Mouse (Mus musculus) intestine, embryonic 16.5 days (tissue): ENCODE data around the gene Ntrk3. TPM values are rescaled to one million over a fixed set of nuclear protein-coding genes. Genes with fewer than 3 reads are reported as not detected.

Source experiments
- ATAC-seq: fragments of 200-750 bp; cut with Nextera tagmentation; 2 replicates; pipeline ENCODE4 v1.8.0; 2017; ENCODE audit warnings: moderate TSS enrichment, moderate library complexity
- H3K27ac ChIP-seq: fragments of 300-500 bp; sonication (generic); 2 replicates; pipeline ENCODE4 v1.5.1; 2014; ENCODE audit warnings: mild to moderate bottlenecking, low read length
- H3K27me3 ChIP-seq: fragments of 300-500 bp; sonication (generic); replicated peaks from 2 replicates; pipeline ENCODE4 v1.6.1; 2014; ENCODE audit warnings: low read length, control low read depth, mixed read lengths; ENCODE audit not compliant: control insufficient read depth, insufficient read depth
- H3K36me3 ChIP-seq: fragments of 300-500 bp; sonication (generic); 2 replicates; pipeline ENCODE4 v1.6.1; 2014; ENCODE audit warnings: low read length, control low read depth; ENCODE audit not compliant: control insufficient read depth, insufficient read depth
- H3K4me1 ChIP-seq: fragments of 300-500 bp; sonication (generic); 2 replicates; pipeline ENCODE4 v1.6.1; 2014; ENCODE audit warnings: low read length, control low read depth, mixed read lengths; ENCODE audit not compliant: control insufficient read depth, insufficient read depth
- H3K4me2 ChIP-seq: fragments of 300-500 bp; sonication (generic); 2 replicates; pipeline ENCODE4 v1.6.1; 2014; ENCODE audit warnings: low read depth, low read length, control low read depth
- H3K4me3 ChIP-seq: fragments of 300-500 bp; sonication (generic); 2 replicates; pipeline ENCODE4 v1.5.1; 2014; ENCODE audit warnings: mild to moderate bottlenecking, low read length
- H3K9ac ChIP-seq: fragments of 300-500 bp; sonication (generic); 2 replicates; pipeline ENCODE4 v1.6.1; 2014; ENCODE audit warnings: low read depth, low read length
- H3K9me3 ChIP-seq: fragments of 300-500 bp; sonication (generic); 2 replicates; pipeline ENCODE4 v1.6.1; 2016; ENCODE audit warnings: low read length, control low read depth; ENCODE audit not compliant: control insufficient read depth
- WGBS: fragments of 180-500 bp; shearing (Covaris S2); extraction: QIAGEN DNeasy Blood & Tissue Kit; methylation state at CpG from one replicate; pipeline ENCODE4 v1.1.7; 2014; 5-methylcytosine and 5-hydroxymethylcytosine counted together
- polyA plus RNA-seq: library from polyadenylated mRNA; unstranded; fragments of >200 nt; fragmentation: Nextera tagmentation; extraction: Ambion mirVana; gene quantifications from 2 replicates; pipeline ENCODE4 v1.2.1, GENCODE M21; 2015

The Ntrk3 gene
- polyA plus RNA-seq, 1 experiment from 2014 or later, result 2.1 TPM

GRCm38 (mm10) chr7:78530286-78530685 is 207.5 kb downstream of the Ntrk3 start:
- Histone ChIP-seq H3K27ac (no peak overlapping the region), H3K4me3 (no peak overlapping the region), H3K36me3 (no peaks in the 10 kb centered on the region), H3K27me3 (no peaks in the 10 kb centered on the region), H3K9ac (no peak overlapping the region), H3K4me1 (no peaks in the 10 kb centered on the region), H3K9me3 (no peaks in the 10 kb centered on the region), H3K4me2 (no peak overlapping the region)
- WGBS, result 24% methylated on average over 6 of the region's 6 CpGs
- no peak for ATAC-seq

DNA sequence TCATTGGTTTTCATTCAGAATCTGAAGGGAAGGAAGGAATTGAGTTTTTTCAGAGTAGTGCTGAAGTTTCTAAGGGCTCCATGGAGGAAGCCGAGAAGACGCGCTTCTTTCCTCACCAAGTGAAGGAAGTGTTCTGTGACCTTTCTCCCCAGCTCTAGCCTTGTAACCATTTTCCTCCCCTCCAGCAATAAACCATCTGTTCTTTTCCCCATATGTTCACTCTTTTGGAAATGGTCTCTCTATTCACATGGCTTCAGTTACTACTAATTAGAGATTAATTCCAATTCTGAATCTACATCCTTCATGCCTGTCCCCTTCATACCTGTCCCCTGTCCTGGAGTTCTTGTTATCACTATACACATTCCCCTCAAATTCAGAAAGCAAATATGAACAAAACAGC is 209.8 kb downstream of the Ntrk3 start:
- H3K36me3 ChIP-seq, result no peaks in the 10 kb centered on the region
- 80% methylated on average over 3 of the region's 3 CpGs for WGBS
- no peak for ATAC-seq
- no peak overlapping the region for H3K27ac ChIP-seq
- H3K4me1 ChIP-seq, result no peaks in the 10 kb centered on the region
- H3K4me2 ChIP-seq, result no peak overlapping the region
- no peaks in the 10 kb centered on the region for H3K27me3 ChIP-seq
- no peak overlapping the region for H3K4me3 ChIP-seq
- no peaks in the 10 kb centered on the region for H3K9me3 ChIP-seq
- no peak overlapping the region for H3K9ac ChIP-seq

DNA sequence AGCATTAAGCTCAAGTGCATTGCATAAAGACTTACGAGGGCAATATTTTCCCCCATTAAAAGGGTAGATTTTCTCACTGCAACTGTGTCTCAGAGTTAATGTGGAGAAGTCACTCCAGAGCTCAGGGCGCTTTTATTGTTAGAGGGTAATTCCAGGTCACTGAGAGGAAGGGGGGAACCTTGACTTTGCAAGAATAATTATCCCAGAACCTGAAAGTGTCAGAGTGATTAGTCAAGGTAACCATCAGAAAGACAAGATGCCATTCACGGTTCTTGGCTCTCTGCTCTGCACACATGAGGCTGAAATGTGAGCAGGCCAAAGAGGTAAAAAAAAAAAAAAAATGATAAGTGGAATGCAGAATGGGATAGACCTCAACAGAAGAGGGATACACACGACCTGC is 210.2 kb downstream of the Ntrk3 start:
- Histone ChIP-seq H3K4me3 (no peak overlapping the region), H3K36me3 (no peaks in the 10 kb centered on the region), H3K9ac (no peak overlapping the region), H3K9me3 (no peaks in the 10 kb centered on the region), H3K4me2 (no peak overlapping the region), H3K27ac (no peak overlapping the region), H3K4me1 (no peaks in the 10 kb centered on the region), H3K27me3 (no peaks in the 10 kb centered on the region)
- WGBS, result 47% methylated on average over 4 of the region's 4 CpGs
- ATAC-seq, result no peak

- 91% methylated on average over 9 of the region's 9 CpGs for WGBS
Measured at GRCm38 (mm10) chr7:78520243-78520927, 217.4 kb downstream of the Ntrk3 start.

GRCm38 (mm10) chr7:78519689-78520088 is 218.1 kb downstream of the Ntrk3 start:
- no peaks in the 10 kb centered on the region for H3K9me3 ChIP-seq
- H3K9ac ChIP-seq, result no peak overlapping the region
- ATAC-seq, result no peak
- H3K4me2 ChIP-seq, result no peak overlapping the region
- H3K27me3 ChIP-seq, result no peaks in the 10 kb centered on the region
- 86% methylated on average over 3 of the region's 3 CpGs for WGBS
- H3K27ac ChIP-seq, result no peak overlapping the region
- H3K4me1 ChIP-seq, result no peaks in the 10 kb centered on the region
- no peak overlapping the region for H3K4me3 ChIP-seq
- no peaks in the 10 kb centered on the region for H3K36me3 ChIP-seq

More at GRCm38 (mm10) chr7:78520243-78520927, 217.4 kb downstream of the Ntrk3 start:
- H3K27me3 ChIP-seq, result no peaks in the 10 kb centered on the region
- no peak overlapping the region for H3K27ac ChIP-seq
- no peak for ATAC-seq
- no peaks in the 10 kb centered on the region for H3K4me1 ChIP-seq
- no peak overlapping the region for H3K4me2 ChIP-seq
- no peak overlapping the region for H3K9ac ChIP-seq
- H3K4me3 ChIP-seq, result no peak overlapping the region
- no peaks in the 10 kb centered on the region for H3K9me3 ChIP-seq
- H3K36me3 ChIP-seq, result no peaks in the 10 kb centered on the region

DNA sequence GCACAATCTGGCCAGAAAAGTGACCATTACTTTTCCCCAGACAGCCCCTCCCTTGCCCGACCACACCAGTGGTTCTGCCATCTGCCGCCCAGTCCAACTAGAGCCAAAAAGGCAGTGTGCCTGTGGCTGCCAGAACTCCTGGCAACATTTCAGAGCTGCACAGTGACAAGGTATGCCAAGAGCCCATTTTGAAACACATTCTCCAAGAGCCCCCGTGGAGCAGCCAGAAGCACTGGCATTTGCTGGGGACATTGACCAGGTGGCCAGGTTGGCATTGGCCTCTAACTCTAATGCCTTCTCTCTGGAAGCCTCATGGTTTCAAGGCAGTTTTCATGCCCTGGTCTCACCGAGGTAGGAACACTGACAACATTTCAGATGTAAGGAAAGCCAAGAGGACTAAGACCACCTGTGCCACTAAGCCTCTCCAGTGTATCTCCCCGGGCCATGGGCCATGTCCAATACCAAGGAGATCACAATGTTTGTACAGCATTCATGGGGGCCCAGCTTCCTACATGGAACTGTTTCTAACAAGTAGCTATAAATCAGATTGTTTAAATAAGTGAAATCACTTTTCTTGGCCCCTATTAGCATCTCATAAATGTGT is 218.9 kb downstream of the Ntrk3 start:
- Histone ChIP-seq H3K4me2 (no peak overlapping the region), H3K9me3 (no peaks in the 10 kb centered on the region), H3K36me3 (no peaks in the 10 kb centered on the region), H3K27me3 (no peaks in the 10 kb centered on the region), H3K4me1 (no peaks in the 10 kb centered on the region), H3K27ac (no peak overlapping the region), H3K4me3 (no peak overlapping the region), H3K9ac (no peak overlapping the region)
- 78% methylated on average over 5 of the region's 5 CpGs for WGBS
- no peak for ATAC-seq

- no peak for ATAC-seq
- no peak overlapping the region for H3K27ac ChIP-seq
- 41% methylated on average over 7 of the region's 7 CpGs for WGBS
Measured at GRCm38 (mm10) chr7:78515042-78515609, 222.7 kb downstream of the Ntrk3 start.

GRCm38 (mm10) chr7:78507032-78507611 is 230.7 kb downstream of the Ntrk3 start:
- Histone ChIP-seq H3K9me3 (no peaks in the 10 kb centered on the region), H3K27me3 (no peaks in the 10 kb centered on the region), H3K4me3 (no peak overlapping the region), H3K36me3 (no peaks in the 10 kb centered on the region), H3K4me2 (no peak overlapping the region), H3K27ac (no peak overlapping the region), H3K9ac (no peak overlapping the region), H3K4me1 (no peaks in the 10 kb centered on the region)
- no peak for ATAC-seq
- 67% methylated on average over 2 of the region's 2 CpGs for WGBS

More at GRCm38 (mm10) chr7:78515042-78515609, 222.7 kb downstream of the Ntrk3 start:
- no peak overlapping the region for H3K4me3 ChIP-seq
- H3K4me1 ChIP-seq, result no peaks in the 10 kb centered on the region
- H3K27me3 ChIP-seq, result no peaks in the 10 kb centered on the region
- H3K9me3 ChIP-seq, result no peaks in the 10 kb centered on the region
- H3K9ac ChIP-seq, result no peak overlapping the region
- H3K36me3 ChIP-seq, result no peaks in the 10 kb centered on the region
- H3K4me2 ChIP-seq, result no peak overlapping the region

DNA sequence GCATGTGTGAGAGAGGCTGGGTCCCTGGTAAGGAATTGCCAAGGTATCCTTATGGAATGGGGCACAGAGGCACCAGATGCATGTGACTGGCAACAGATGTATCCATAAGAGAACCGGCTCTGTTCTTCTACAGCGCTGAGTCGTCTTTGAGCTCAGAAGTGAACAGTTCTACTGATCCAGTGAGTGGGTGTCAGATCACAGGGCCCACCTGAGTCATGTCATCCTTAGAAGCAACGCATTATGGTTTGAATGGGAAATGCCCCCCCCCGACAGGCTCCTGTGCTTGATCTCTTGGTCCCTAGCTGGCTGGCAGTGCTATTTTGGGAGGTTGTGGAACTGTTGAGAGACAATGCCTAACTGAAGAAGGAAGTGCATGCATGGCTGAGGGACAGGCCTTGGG is 236.9 kb downstream of the Ntrk3 start:
- no peaks in the 10 kb centered on the region for H3K4me1 ChIP-seq
- H3K4me3 ChIP-seq, result no peak overlapping the region
- ATAC-seq, result no peak
- H3K4me2 ChIP-seq, result no peak overlapping the region
- no peaks in the 10 kb centered on the region for H3K36me3 ChIP-seq
- H3K27ac ChIP-seq, result no peak overlapping the region
- H3K9me3 ChIP-seq, result no peaks in the 10 kb centered on the region
- 83% methylated on average over 5 of the region's 5 CpGs for WGBS
- H3K9ac ChIP-seq, result no peak overlapping the region
- H3K27me3 ChIP-seq, result no peaks in the 10 kb centered on the region
